Mouse (Mus musculus): ENCODE measurements at regions not wholly inside any gene's neighbourhood (a gene's known extent, or its start where the extent isn't known, plus 50 kb on each side); places are given as distances from the start of the nearest gene placed in this dataset.
A peak's percentile ranks its signal among the peaks of the same experiment; 100 is the strongest.

DNA sequence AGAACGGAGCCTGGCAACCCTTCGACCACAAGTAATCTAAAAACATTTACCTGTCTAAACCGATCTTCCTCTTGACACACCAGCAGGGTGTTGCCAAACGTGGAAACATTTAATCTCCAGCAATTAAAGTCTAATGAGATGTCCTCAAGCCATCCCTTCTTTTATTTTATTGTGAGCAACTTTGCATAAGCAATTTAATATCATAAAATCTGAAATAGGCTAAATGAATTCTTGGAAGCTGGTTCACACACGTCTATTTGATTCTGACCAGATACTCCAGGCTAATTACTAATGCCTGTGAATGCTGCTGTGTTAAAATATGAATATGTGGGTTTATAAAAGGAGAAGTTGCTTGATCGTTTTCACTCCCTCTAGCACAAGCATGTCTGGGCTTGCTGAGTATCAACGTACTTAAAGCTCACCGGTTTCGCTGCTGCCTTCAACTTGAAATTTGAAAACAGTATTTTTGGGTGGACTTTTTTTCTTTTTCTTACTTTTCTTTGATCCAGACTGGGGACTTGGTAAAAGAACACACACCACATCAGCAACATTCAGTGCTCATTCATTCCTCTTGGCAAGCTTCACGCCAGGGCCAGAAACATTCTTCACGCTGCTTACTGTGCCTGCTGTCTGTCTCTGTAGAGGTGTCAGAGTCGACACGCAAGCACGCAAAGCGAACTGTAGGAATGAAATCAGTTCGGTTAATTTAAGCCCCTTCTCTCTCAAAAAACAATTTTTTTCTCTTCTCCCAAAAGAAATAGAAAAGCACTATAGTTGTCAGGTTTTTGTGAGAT, 194.4 kb downstream of the Npr3 start:
- DNase-seq, result no peak

DNA sequence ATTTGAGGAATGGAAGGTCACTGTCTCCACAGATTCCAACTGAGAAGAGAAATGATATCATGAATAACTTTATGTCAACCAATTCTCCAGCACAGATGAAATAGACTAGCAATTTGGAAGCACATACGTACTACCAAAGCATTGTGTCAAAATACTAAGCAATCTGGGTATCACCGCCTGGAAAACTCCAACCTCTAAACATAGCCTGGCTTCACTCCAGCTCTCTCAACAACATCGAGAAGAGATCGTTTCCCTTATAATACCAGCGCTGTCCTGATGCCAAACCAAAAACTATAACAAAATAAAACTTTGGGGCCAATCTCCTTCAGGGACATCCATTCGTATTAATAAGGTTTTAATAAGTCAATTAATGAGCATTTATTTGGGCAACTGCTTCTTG, 205.8 kb downstream of the Npr3 start:
- no peak for DNase-seq

DNA sequence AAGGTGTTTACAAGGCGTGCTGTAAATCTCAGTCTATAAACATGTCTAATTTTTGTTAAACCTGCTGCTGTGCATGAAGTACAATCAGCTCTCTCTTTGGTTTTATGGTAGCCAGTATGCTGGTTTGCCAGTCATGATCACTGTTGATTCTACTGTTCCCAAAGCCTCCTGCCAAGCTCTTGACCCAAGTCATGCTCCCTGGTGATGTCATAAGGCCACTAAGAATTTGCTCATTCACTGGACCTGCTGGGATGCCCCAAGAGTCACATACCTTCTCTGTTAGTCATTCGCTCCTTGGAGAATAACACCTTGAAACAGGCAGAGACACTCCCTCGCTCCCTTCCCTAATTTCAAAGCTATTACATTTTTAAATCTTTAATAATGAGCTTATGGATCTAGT, 207.2 kb downstream of the Npr3 start:
- no peak for DNase-seq

GRCm38 (mm10) chr15:11697060-11697459, 210.0 kb downstream of the Npr3 start:
- DNase-seq, result no peak

DNA sequence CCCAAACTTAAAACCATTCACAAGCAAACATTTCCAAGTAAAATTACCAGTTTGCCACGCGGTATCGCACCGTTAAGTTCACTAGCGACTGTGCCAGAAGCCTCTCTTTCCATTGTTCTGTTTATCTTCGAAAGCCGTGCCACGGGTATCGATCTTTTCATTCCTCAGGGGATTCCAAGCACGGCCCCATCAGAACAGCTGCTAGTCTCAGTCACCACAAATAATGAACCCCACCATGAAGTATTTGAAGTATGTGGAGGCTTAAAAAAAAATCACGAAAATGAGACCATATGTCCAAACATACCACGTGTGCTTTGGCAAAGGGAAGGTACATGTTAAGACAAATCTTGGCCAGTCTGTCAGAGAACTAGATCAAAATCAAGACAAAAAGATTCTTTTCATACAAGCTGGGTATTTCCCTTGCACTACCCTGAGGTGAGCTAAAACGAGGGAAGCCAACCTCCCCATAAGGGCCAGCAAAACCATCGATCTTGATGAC, 213.3 kb downstream of the Npr3 start:
- no peak for DNase-seq

DNA sequence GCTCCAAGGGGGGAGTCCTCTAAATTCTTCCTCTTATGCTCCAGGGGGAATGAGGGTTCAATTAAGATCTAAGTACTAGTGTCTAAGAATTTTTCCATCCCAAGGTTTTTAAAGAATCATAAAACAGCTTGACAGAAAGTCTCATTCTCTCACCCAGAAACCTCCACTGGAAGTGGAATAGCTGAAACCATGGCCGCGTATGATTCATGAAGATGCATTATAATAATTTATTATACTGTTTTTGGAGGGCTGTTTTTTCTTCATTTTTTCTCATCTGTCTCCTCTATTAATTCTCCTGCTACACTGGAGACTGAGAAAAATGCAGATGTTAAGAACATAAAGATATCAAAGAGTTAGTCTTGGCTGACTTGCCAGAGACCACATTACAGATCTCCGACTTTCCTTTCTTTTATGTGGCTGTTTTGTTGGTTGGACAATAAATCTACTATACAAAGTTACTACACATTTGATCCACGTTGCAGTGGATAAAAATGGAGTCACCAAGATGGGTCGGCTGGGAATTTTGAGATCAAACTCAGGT, 242.2 kb downstream of the Npr3 start:
- no peak for DNase-seq

- no peak for DNase-seq
Observed at GRCm38 (mm10) chr15:11655168-11655567, 251.9 kb downstream of the Npr3 start.

DNA sequence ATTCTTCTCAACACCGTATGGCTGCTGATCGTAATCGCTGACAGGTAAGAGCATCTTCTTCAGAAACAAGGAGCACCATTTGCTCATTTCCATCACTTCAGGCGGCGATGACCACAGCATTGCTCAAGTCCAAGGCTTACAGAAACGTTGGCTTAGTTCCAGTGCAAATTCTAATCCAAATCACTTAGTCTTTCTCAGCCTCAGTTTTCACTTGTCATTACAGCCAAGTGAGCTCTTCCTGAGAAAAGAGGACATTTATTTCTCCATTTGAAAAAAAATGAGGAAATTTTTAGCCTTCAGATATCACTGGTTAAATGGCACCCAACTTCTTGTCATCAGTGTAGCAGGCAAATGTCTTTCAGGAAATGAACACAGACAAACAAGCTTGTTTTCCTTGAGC, 246.8 kb upstream of the Tars start:
- no peak for DNase-seq

- DNase-seq, result no peak
Observed at GRCm38 (mm10) chr15:11644779-11645178, 245.3 kb upstream of the Tars start.

DNA sequence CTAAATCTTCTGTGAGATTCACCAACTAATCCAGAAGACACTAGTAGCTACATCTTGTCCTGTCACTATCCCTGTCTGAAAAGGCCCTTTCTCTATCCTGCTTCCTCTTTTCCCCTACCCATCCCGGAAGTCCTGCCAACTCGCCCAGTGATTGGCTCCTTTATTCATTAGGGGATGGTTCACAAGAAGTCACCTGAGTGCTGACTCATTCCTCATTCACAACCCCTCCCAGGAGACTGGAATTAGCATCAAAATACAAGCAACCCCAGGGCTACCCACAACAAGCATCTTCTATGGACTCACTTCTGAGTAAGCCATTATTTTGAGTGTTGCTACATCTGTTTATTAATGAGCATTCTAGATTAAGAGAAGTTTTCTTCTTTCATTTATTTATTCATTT, 231.2 kb upstream of the Tars start:
- DNase-seq, result no peak

DNA sequence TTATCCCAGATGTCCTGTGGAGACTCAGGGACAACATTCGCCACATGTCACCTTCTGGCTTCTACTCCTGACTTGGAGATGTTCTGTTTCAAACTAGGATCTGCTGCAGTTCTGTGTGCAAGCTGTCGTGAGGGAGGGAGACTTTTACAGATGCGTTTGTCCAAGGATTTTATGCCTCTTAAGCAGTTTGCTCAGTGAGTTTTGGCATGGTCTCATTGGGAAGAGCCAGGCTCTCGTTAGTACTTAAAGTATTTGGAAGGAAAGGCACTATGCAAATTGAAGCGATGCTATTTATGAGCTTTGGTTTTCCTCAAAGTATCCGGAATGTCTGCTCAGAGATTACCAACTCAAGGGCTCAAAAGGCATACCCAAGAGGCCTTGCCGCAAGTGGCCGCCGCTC, 227.0 kb upstream of the Tars start:
- no peak for DNase-seq

- no peak for DNase-seq
Observed at GRCm38 (mm10) chr15:11612416-11612815, 213.0 kb upstream of the Tars start.

DNA sequence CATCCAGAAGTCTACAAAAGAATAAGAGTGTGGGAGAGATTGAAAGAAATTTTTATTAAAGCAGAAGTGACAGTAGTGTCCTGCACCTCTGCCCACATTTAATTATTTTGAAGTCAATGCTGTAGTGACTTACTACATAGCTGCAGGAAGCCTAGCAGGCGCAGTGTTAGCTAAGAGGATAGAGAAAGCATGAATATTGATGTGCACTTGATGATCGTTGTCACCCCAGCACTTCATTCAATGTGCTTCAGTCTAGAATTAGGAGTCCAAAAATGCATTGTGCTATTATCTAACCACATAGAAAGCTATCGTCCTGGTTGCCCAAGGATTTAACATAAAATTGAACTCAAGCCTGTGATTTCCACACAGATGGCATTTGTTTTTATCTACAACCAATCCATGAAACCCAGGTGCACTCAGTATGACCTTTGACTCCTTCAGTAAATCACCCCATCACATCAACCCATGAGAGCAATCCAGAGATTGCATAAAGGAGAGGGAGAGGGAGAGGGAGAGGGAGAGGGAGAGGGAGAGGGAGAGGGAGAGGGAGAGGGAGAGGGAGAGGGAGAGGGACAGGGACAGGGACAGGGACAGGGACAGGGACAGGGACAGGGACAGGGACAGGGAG, 210.7 kb upstream of the Tars start:
- no peak for DNase-seq

DNA sequence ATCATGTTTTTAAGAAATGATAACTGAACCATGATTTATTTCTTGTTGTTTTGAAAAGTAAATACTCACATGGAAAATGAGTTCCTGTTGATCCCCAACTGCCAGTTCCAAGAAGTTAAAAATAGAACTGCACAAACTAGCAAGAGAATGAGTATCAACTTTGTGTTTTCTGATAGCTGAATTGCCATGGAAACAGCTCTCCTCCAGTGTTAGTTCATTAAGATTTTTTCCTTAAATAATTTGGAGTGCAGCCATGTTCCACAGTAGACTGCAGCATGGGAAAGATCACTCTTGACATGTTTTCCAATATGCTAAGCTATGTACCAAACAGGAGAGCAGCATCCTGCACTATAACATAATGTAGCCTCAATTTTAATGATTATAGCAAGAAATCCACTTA, 208.0 kb upstream of the Tars start:
- DNase-seq, result no peak

DNA sequence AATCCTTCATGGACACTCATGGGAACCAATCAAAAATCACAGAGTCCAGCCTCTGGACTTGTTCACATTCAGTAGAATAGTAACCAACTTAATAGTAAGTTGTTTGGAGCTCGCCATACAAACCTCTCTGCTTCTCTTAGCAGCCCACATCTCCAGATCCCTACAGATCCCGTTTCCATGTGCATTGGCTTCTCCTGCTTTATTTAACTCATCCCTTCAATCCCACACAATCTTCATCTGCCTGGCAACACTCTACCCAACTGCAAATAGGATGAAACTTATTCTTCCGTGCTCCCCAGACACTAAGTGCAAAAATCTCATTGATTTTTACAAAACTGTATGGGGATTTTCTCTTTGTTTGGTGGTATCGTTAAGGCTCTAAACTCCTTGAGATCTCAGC, 206.2 kb upstream of the Tars start:
- no peak for DNase-seq

DNA sequence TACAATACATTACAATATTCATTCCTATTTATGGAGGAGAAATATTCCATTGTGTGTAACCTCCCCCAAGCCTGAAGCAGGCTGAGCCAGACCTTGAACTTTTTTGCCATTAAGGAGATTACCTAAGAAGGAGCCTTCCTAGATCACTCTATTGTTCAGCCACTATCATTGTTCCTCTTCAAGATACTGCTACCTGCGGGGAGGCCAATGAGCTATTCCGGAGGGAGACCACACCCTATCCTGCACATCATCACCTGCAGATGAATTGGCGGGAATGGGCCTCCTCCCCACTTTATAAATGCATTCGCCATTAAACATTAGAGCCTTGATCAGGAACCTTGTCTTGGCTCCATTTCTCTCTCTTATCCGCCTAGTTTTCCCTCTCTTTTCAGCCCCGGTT, 197.6 kb upstream of the Tars start:
- DNase-seq, result no peak

DNA sequence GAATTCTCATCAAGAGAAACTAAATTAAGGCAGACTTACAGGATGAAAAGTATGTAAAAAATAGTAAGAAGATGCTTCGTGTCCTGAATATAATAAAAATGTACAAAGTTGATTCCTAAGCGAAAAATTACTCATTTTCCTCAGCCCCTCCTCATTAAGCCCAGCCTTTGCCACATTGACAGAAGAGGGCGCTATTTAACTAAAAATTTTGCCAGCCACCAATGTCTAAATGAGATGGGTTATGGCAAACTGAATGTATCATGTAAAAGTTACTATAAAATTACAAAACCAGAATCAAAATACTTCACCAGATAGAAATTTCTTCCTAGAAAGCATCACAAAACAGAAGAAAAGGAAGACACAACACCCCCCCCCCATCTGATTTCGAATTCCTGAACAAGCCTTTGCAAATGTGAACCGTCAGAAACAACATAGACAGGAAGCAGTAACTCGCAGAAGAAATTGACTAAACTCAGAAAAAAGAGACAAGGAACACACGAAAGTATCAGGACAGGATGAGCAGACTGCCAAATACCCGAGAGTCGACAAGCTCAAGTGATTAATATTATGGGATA, 191.2 kb upstream of the Tars start:
- DNase-seq, result peak in 1 of 2 experiments; percentile 20

- no peak for DNase-seq
Observed at GRCm38 (mm10) chr15:11589795-11590194, 190.3 kb upstream of the Tars start.

DNA sequence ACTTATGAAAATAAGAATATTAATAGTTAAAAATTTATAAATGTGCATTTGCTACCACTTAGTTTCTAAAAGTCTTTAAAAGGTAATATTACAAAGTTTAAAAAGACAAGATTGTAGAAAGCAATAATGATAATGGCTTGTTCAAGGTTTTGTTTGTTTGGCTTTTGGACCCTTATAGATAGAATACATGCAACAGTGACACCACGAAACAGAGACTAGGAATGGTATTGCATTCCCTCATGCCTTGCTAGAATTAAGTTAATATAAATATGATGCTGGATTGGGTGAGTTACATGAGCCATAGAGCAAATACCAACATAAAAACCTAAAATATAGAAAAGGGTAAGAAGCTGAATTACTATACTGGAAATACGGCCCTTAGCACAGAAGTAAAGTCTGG, 186.9 kb upstream of the Tars start:
- DNase-seq, result no peak

GRCm38 (mm10) chr15:11584155-11584554, 184.7 kb upstream of the Tars start:
- DNase-seq, result no peak

DNA sequence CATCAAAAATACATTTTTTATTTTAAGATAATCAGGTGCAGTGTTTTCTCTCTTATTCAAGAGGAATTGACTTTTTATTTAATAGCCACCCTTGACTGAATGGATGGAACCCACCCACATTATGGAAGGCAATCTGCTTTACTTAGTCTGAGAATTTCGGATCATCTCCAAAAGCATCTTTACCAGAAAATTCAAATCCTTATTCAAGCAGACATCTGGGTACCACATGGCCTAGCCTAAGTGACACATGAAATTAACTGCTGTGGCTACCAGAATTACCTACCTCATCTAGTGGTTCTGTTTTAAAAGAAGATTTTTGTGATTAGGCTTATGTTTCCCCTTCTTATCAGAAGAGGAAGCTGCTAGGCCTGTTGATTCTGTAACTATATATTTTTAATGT, 178.9 kb upstream of the Tars start:
- DNase-seq, result no peak

DNA sequence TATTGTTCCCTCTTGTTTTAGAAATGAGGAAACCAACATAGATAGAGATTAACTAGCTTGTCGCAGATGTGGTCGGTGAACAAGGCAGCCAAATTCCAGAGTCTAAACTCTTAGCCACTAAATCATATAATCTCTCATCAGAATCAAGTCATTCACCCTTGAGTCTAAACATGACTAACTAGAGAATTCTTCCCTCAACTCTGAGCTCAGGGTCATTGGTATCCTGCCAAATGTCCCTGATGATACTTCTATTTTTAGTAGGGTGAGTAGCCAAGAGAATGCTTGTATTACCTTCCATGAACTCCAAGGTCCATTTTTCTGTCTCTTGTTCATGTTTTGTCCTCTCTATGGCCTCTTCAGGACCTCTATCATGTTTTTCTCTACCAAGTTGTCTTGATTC, 174.9 kb upstream of the Tars start:
- peak; percentile 50 to 75 for DNase-seq

- DNase-seq, result peak; percentile 37 to 42
Observed at GRCm38 (mm10) chr15:11573496-11573895, 174.0 kb upstream of the Tars start.

GRCm38 (mm10) chr15:11572063-11572462, 172.6 kb upstream of the Tars start:
- peak; percentile 37 to 42 for DNase-seq
